ENCODE assay signal across 12 mouse cellular contexts in genomic region chr7:97310341-97310635, GRCm38 (mm10).
"Had no signal": no experiment of that assay in that cellular context is flagged by ENCODE, and none has a peak within 500 bp of the region (broad histone marks: within the 10 kb centered on the region; RNA-seq: fewer than 3 reads in every experiment).

No protein-coding gene starts in this region.

- H3K9me3 ChIP-seq: kidney, embryonic 15.5 days; limb, embryonic 13.5 days; liver, embryonic 13.5 days; midbrain, embryonic 13.5 days; neural tube, embryonic 15.5 days had no signal

- H3K4me2 ChIP-seq: kidney, embryonic 15.5 days; limb, embryonic 13.5 days; liver, embryonic 13.5 days; midbrain, embryonic 13.5 days; neural tube, embryonic 15.5 days had no signal

- H3K27me3 ChIP-seq: kidney, embryonic 15.5 days; limb, embryonic 13.5 days; liver, embryonic 13.5 days; midbrain, embryonic 13.5 days; neural tube, embryonic 15.5 days had no signal

- H3K9ac ChIP-seq: kidney, embryonic 15.5 days; limb, embryonic 13.5 days; liver, embryonic 13.5 days; midbrain, embryonic 13.5 days; neural tube, embryonic 15.5 days had no signal

- H3K4me1 ChIP-seq: limb, embryonic 13.5 days; midbrain, embryonic 13.5 days; neural tube, embryonic 15.5 days had no signal

- H3K27ac ChIP-seq: kidney, embryonic 15.5 days; limb, embryonic 13.5 days; liver, embryonic 13.5 days; midbrain, embryonic 13.5 days; neural tube, embryonic 15.5 days had no signal

- H3K4me3 ChIP-seq: kidney, embryonic 15.5 days; limb, embryonic 13.5 days; liver, embryonic 13.5 days; midbrain, embryonic 13.5 days; myocyte; neural tube, embryonic 15.5 days had no signal

- ATAC-seq: intestine, embryonic 16.5 days; midbrain, embryonic 13.5 days had no signal

- DNase-seq: kidney, adult 2 months; kidney, postnatal 14 days; left cerebral cortex, postnatal 4 days; liver, embryonic 13.5 days; right cerebral cortex, adult 18-20 months; spleen, adult 18-20 months had no signal
